Mouse (Mus musculus): Measurements from ENCODE around the gene Hrg.

GRCm38 (mm10) chr16:22918034-22918433 lies 32.8 kb upstream of the Hrg start, which contains the start of gene Fetub:
- TF ChIP-seq CTCF (IDR thresholded peaks at IDR 0.05; ENCODE audit: borderline replicate concordance, extremely low read depth, insufficient read depth, insufficient read length) = no peak
- TF ChIP-seq POLR2A (IDR thresholded peaks at IDR 0.05; ENCODE audit: borderline replicate concordance, extremely low read depth, insufficient read depth, insufficient read length, poor library complexity, severe bottlenecking) = no peak
